Mouse (Mus musculus) C2C12 (cell line): ENCODE data around the gene Crybg3.

ENCODE experiments used
- CTCF ChIP-seq: IDR thresholded peaks from one replicate; pipeline ENCODE4 v1.5.1; 2011; ENCODE audit not compliant: control insufficient read depth, insufficient read depth, insufficient read length
- MAX ChIP-seq: IDR thresholded peaks from one replicate; pipeline ENCODE4 v1.6.1; 2011; ENCODE audit warnings: mild to moderate bottlenecking, control low read depth

GRCm38 (mm10) chr16:59451813-59452212 is 149.0 kb downstream of the Crybg3 start:
- TF ChIP-seq CTCF, result no peak
- TF ChIP-seq MAX, result no peak
